Comparison of ENCODE assay signal across 8 mouse cellular contexts in the genomic region with DNA sequence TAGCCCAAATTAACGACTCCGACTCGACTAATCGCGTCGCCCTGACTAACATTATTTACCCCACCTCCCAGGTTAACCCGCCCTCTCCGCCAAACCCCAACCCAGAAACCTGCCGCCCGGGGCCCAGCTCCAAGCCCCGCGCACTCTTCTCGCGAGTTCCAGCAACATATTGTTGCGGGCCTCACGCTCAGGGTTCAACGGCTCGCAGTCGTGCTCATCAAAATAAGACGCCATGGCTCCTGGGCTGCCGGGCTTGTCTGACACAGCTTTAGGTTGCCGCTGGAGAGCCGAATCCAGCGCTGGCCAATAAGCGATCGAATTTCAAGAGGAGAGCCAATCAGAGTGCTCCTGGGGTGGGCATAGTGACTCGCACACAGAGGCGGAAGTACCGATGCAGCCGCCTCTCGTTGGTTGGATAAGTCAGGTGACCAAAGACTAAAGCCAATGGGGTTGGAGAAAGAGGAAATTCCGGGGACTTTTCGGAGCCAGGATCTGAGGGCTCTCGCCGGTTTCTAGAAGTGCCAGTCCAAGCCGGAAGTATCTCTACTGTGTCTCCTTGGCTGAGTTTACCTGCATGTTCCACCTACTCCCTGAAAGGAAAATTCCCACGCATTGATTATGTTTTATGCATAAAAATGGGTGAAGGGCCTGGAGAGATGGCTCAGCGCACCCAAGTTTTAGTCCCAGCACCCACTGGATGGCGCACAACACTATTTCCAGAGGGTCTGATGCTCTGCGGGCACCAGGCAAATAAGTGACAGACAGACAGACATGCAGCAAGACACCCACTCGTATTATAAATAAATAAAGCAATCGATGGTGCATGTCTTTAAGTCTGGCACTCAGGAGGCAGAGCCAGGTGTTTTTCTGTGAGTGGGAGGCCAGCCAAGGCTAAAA. TPM values are rescaled to one million over a fixed set of nuclear protein-coding genes. Genes with fewer than 3 reads are reported as not detected.
DNase-seq lines count a peak whose midpoint lies in the region; ATAC-seq and TF ChIP-seq lines count a peak whose summit lies in the region.

No protein-coding gene starts in this region.

- in situ Hi-C loops in Patski (cut with MboI; ENCODE audit: low pct_unique_long_range_greater_than_20kb): no loop called here

- CTCF ChIA-PET in Patski (lab: Charles Lee): interaction anchor here (0.7 to 1.2 kb wide), 2 partner anchors 17 to 48 kb away, joined by 3 read pairs; a partner anchor contains a TSS

- WGBS in hindbrain, embryonic 13.5 days: under 1% methylated on average over 42 of the region's 42 CpGs

- peaks cover 29% of the 10 kb centered on the region for H3K4me1 ChIP-seq in hindbrain, embryonic 13.5 days (replicated peaks)

- no peaks in the 10 kb centered on the region for H3K27me3 ChIP-seq in Patski
- H3K27me3 ChIP-seq in hindbrain, embryonic 13.5 days: 0 out of 2 replicates have a peak, but pooled peaks cover 2% of the 10 kb centered on the region

- peak overlapping the region; percentile 87 for H3K4me2 ChIP-seq in hindbrain, embryonic 13.5 days

- TF ChIP-seq CTCF in Patski (IDR thresholded peaks at IDR 0.05): no peak

- peak; percentile 98 for ATAC-seq in Patski
- ATAC-seq in hindbrain, embryonic 13.5 days (ENCODE audit: low FRiP score): peak; percentile 99

- peaks cover 32% of the 10 kb centered on the region for H3K36me3 ChIP-seq in hindbrain, embryonic 13.5 days

- H3K27ac ChIP-seq in hindbrain, embryonic 13.5 days: peak overlapping the region; percentile 85

- peak; percentile 94 for DNase-seq in Patski (ENCODE audit: low read depth, low spot score)
- peak; percentile 95 to 96 for DNase-seq in cerebellum, postnatal 14 days
- DNase-seq in frontal cortex, postnatal 14 days (ENCODE audit: low spot score in 2 of 2): peak; percentile 95 to 97
- DNase-seq in layer of hippocampus, postnatal 25 days (ENCODE audit: extremely low spot score in 1 of 2, low spot score in 1 of 2): peak; percentile 79 to 83
- peak; percentile 99 for DNase-seq in lung, postnatal 25 days (ENCODE audit: low spot score)
- peak; percentile 99 for DNase-seq in retina, embryonic 14.5 days (ENCODE audit: low spot score)
- DNase-seq in thymus, postnatal 4 days: peak; percentile 91

- H3K9ac ChIP-seq in hindbrain, embryonic 13.5 days: peak overlapping the region; percentile 87

- peak overlapping the region; percentile 80 for H3K4me3 ChIP-seq in hindbrain, embryonic 13.5 days

- no peaks in the 10 kb centered on the region for H3K9me3 ChIP-seq in hindbrain, embryonic 13.5 days

- POLR2A ChIA-PET in Patski (lab: Charles Lee): interaction anchor here (0.9 kb wide), 1 partner anchor 17 kb away, joined by 3 read pairs; a partner anchor contains a TSS

RNA-seq across cellular contexts. Expression of a gene that starts 4.4 kb away (rescaled TPM):
- 98.4 TPM for polyA plus RNA-seq in Patski (2021)
- polyA plus RNA-seq in hindbrain, embryonic 13.5 days (2015; fragmentation: Nextera tagmentation; extraction: Ambion mirVana): 141 and 147 TPM in 2 replicates
- 10 to 100 TPM; 75.9 to 83.5 TPM for total RNA-seq in layer of hippocampus, postnatal 25 days (2021)

RNA-seq across cellular contexts. Expression of a gene that starts 7.1 kb away (rescaled TPM):
- polyA plus RNA-seq in Patski (2021): 39.8 TPM
- 14.4 and 16.0 TPM in 2 replicates for polyA plus RNA-seq in hindbrain, embryonic 13.5 days (2015; fragmentation: Nextera tagmentation; extraction: Ambion mirVana)
- 10 to 100 TPM in 1 of 2 experiments, 1 to 10 TPM in 1; 8.5 to 11.9 TPM for total RNA-seq in layer of hippocampus, postnatal 25 days (2021)

RNA-seq across cellular contexts. Expression of a gene that starts 15.3 kb away (rescaled TPM):
- polyA plus RNA-seq in Patski (2021): 13.8 TPM
- 20.6 and 21.1 TPM in 2 replicates for polyA plus RNA-seq in hindbrain, embryonic 13.5 days (2015; fragmentation: Nextera tagmentation; extraction: Ambion mirVana)
- 10 to 100 TPM; 13.1 to 15.8 TPM for total RNA-seq in layer of hippocampus, postnatal 25 days (2021)

RNA-seq across cellular contexts. Expression of a gene that starts 17.4 kb away (rescaled TPM):
- 64.7 TPM for polyA plus RNA-seq in Patski (2021)
- 46.0 and 46.7 TPM in 2 replicates for polyA plus RNA-seq in hindbrain, embryonic 13.5 days (2015; fragmentation: Nextera tagmentation; extraction: Ambion mirVana)
- total RNA-seq in layer of hippocampus, postnatal 25 days (2021): 10 to 100 TPM; 31.4 to 36.4 TPM

RNA-seq across cellular contexts. Expression of a gene that starts 17.9 kb away (rescaled TPM):
- 33.2 TPM for polyA plus RNA-seq in Patski (2021)
- polyA plus RNA-seq in hindbrain, embryonic 13.5 days (2015; fragmentation: Nextera tagmentation; extraction: Ambion mirVana): 18.8 and 20.8 TPM in 2 replicates
- 1 to 10 TPM; 3.9 to 4.6 TPM for total RNA-seq in layer of hippocampus, postnatal 25 days (2021)

Comparison
In these comparisons a context has a peak if more than half of its experiments do, and no peak if none do; other contexts are left out.
1. Peak in every context shown above with its lines: DNase-seq, ATAC-seq, H3K4me3 ChIP-seq and H3K27ac ChIP-seq.